Mouse (Mus musculus) MEL (cell line): ENCODE measurements around the gene Limd2.

Experiments
- CTCF ChIP-seq, 3 experiments: IDR thresholded peaks in 2 of 3; conservative IDR thresholded peaks in 1 of 3; 2 replicates each; pipeline ENCODE4 v1.5.1; 2011 to 2012; ENCODE audit warnings: low read length in 3 of 3, low read depth in 2 of 3, mild to moderate bottlenecking in 2 of 3, improper control_type of control experiment in 1 of 3, inconsistent platforms in 1 of 3, mixed read lengths in 1 of 3, moderate library complexity in 1 of 3; ENCODE audit not compliant: control insufficient read depth in 1 of 3, insufficient read depth in 1 of 3, poor library complexity in 1 of 3, severe bottlenecking in 1 of 3
- ETS1 ChIP-seq: IDR thresholded peaks from 2 replicates; pipeline ENCODE4 v1.6.1; 2012; ENCODE audit warnings: low read depth, mild to moderate bottlenecking, inconsistent platforms, low read length, improper control_type of control experiment, moderate library complexity
- GATA1 ChIP-seq: IDR thresholded peaks from 2 replicates; pipeline ENCODE4 v1.6.1; 2011; ENCODE audit warnings: low read depth, low read length, improper control_type of control experiment
- JUND ChIP-seq: IDR thresholded peaks from 2 replicates; pipeline ENCODE4 v1.6.1; 2011; ENCODE audit warnings: low read depth, mild to moderate bottlenecking, improper control_type of control experiment, low read length
- MAX ChIP-seq: IDR thresholded peaks from 2 replicates; pipeline ENCODE4 v1.6.1; 2011; ENCODE audit warnings: low read length, improper control_type of control experiment
- MXI1 ChIP-seq: IDR thresholded peaks from 2 replicates; pipeline ENCODE4 v1.6.1; 2011; ENCODE audit warnings: mild to moderate bottlenecking, low read depth, low read length, improper control_type of control experiment
- MYC ChIP-seq: IDR thresholded peaks from 2 replicates; pipeline ENCODE4 v1.6.1; 2011; ENCODE audit warnings: low read depth, mild to moderate bottlenecking, low read length, improper control_type of control experiment, moderate library complexity
- POLR2A ChIP-seq, 2 experiments: IDR thresholded peaks; 2 replicates each; pipeline ENCODE4 v1.6.1; 2011 to 2012; ENCODE audit warnings: low read length in 2 of 2, mild to moderate bottlenecking in 2 of 2, control low read depth in 1 of 2, improper control_type of control experiment in 1 of 2, low read depth in 1 of 2, moderate library complexity in 1 of 2; ENCODE audit not compliant: control insufficient read depth in 1 of 2, insufficient read depth in 1 of 2, poor library complexity in 1 of 2
- POLR2AphosphoS5 ChIP-seq: IDR thresholded peaks from 2 replicates; pipeline ENCODE4 v1.6.1; 2012; ENCODE audit warnings: low read depth, borderline replicate concordance, mild to moderate bottlenecking, inconsistent platforms, low read length, moderate library complexity, mixed read lengths
- UBTF ChIP-seq: IDR thresholded peaks from 2 replicates; pipeline ENCODE4 v1.6.1; 2012; ENCODE audit warnings: low read depth, mild to moderate bottlenecking, inconsistent platforms, low read length, improper control_type of control experiment, moderate library complexity, borderline replicate concordance; ENCODE audit not compliant: insufficient read depth
- ZC3H11A ChIP-seq: IDR thresholded peaks from 2 replicates; pipeline ENCODE4 v1.6.1; 2012; ENCODE audit warnings: low read depth, mild to moderate bottlenecking, inconsistent platforms, low read length, improper control_type of control experiment

GRCm38 (mm10) chr11:106162237-106162636, 1.6 kb upstream of the Limd2 start:
- TF ChIP-seq CTCF (IDR thresholded peaks at IDR 0.05 in 2 of 3, conservative IDR thresholded peaks at IDR 0.05 in 1 of 3; ENCODE audit: control insufficient read depth in 1 of 3, insufficient read depth in 1 of 3, low read depth in 2 of 3, low read length in 3 of 3, poor library complexity in 1 of 3, severe bottlenecking in 1 of 3) (no peak), MYC (no peak), MXI1 (no peak), ZC3H11A (no peak), MAX (no peak), UBTF (no peak), POLR2AphosphoS5 (no peak), ETS1 (no peak), JUND (no peak), POLR2A (IDR thresholded peaks at IDR 0.05; ENCODE audit: control insufficient read depth in 1 of 2, insufficient read depth in 1 of 2, low read depth in 1 of 2, low read length in 2 of 2, poor library complexity in 1 of 2) (no peak), GATA1 (no peak)
